Mouse (Mus musculus) heart, postnatal 0 days (tissue): ENCODE results near the gene Lca5l.

Source experiments
- CTCF ChIP-seq: IDR thresholded peaks from 2 replicates; pipeline ENCODE4 v1.5.1; 2016; ENCODE audit warnings: antibody characterized with exemption, control low read depth, low read depth
- EP300 ChIP-seq: IDR thresholded peaks from 2 replicates; pipeline ENCODE4 v1.6.1; 2016; ENCODE audit warnings: antibody characterized with exemption, low read depth

DNA sequence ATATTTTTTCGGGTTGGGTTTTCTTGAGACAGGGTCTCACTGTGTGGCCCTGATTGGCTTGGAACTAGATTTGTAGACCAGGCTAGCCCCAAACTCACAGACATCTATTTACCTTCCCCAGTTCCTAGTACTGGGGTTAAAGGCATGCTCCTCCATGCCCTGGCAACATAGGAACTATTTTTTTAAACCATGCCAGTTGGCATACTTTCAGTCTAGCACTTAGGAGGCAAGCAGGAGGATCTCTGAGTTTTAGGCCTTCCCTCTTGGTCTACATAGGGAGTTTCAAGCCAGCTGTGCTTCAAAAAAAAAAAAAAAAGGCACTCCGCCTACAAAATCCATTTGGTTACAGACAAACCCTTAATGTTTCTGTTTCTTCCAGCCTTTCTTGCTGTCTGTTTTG, 37.6 kb downstream of the Lca5l start:
- TF ChIP-seq CTCF (no peak), EP300 (no peak)
